Mouse (Mus musculus) limb, embryonic 14.5 days (tissue): ENCODE measurements around the gene Tsg101. TPM values are rescaled to one million over a fixed set of nuclear protein-coding genes. Genes with fewer than 3 reads are reported as not detected.

Source experiments
- ATAC-seq: fragments of 200-750 bp; cut with Nextera tagmentation; 2 replicates; pipeline ENCODE4 v1.8.0; 2017; ENCODE audit warnings: low read depth, moderate number of reproducible peaks, moderate TSS enrichment; ENCODE audit not compliant: low FRiP score
- DNase-seq: peaks from one replicate; pipeline ENCODE4 v3.0.0-alpha.2; 2015; ENCODE audit warnings: low spot score
- H3K27ac ChIP-seq: fragments of 300-500 bp; sonication (generic); replicated peaks from 2 replicates; pipeline ENCODE4 v1.5.1; 2014; ENCODE audit warnings: low read depth, mild to moderate bottlenecking, low read length, moderate library complexity, mixed read lengths
- H3K27me3 ChIP-seq: fragments of 300-500 bp; sonication (generic); 2 replicates; pipeline ENCODE4 v1.6.1; 2014; ENCODE audit warnings: low read length, mixed read lengths; ENCODE audit not compliant: control insufficient read depth, insufficient read depth
- H3K36me3 ChIP-seq: fragments of 300-500 bp; sonication (generic); 2 replicates; pipeline ENCODE4 v1.6.1; 2014; ENCODE audit warnings: mild to moderate bottlenecking, low read length, moderate library complexity, mixed read lengths; ENCODE audit not compliant: control insufficient read depth, insufficient read depth
- H3K4me1 ChIP-seq: fragments of 300-500 bp; sonication (generic); 2 replicates; pipeline ENCODE4 v1.6.1; 2014; ENCODE audit warnings: antibody characterized with exemption, low read length, mixed read lengths; ENCODE audit not compliant: control insufficient read depth, insufficient read depth
- H3K4me2 ChIP-seq: fragments of 300-500 bp; sonication (generic); replicated peaks from 2 replicates; pipeline ENCODE4 v1.6.1; 2014; ENCODE audit warnings: low read depth, mild to moderate bottlenecking, low read length, moderate library complexity; ENCODE audit not compliant: severe bottlenecking
- H3K4me3 ChIP-seq: fragments of 300-500 bp; sonication (generic); replicated peaks from 2 replicates; pipeline ENCODE4 v1.5.1; 2014; ENCODE audit warnings: low read length
- H3K9ac ChIP-seq: fragments of 300-500 bp; sonication (generic); 2 replicates; pipeline ENCODE4 v1.6.1; 2014; ENCODE audit warnings: mild to moderate bottlenecking, low read depth, low read length, moderate library complexity; ENCODE audit not compliant: severe bottlenecking
- H3K9me3 ChIP-seq: fragments of 300-500 bp; sonication (generic); 2 replicates; pipeline ENCODE4 v1.6.1; 2016; ENCODE audit warnings: low read length; ENCODE audit not compliant: control insufficient read depth
- POLR2A ChIP-seq: fragments of 200-500 bp; IDR thresholded peaks from 2 replicates; pipeline ENCODE4 v1.8.0; 2012; ENCODE audit warnings: inconsistent platforms, mild to moderate bottlenecking, moderate library complexity, borderline replicate concordance; ENCODE audit not compliant: insufficient read depth, insufficient read length; ENCODE audit errors: extremely low read depth
- WGBS: fragments of 180-500 bp; shearing (Covaris S2); extraction: QIAGEN DNeasy Blood & Tissue Kit; methylation state at CpG from one replicate; pipeline ENCODE4 v1.1.7; 2014; 5-methylcytosine and 5-hydroxymethylcytosine counted together
- polyA plus RNA-seq, 2 experiments: library from polyadenylated mRNA; depleted of rRNA in 1 of 2; stranded (reverse) in 1 of 2; unstranded in 1 of 2; fragments of >200 nt; fragmentation: Nextera tagmentation in 1 of 2; extraction: Ambion mirVana in 1 of 2; gene quantifications; 2 replicates each; pipeline versions ENCODE4 v1.2.1 to v1.2.3; 2012 to 2014

The Tsg101 gene
- polyA plus RNA-seq, 2 experiments, result 86.2 to 189 TPM

GRCm38 (mm10) chr7:46922075-46922474 is 2.3 kb upstream of the Tsg101 start:
- no peak for TF ChIP-seq POLR2A
- H3K9ac ChIP-seq, result no peak overlapping the region
- no peaks in the 10 kb centered on the region for H3K9me3 ChIP-seq
- H3K36me3 ChIP-seq, result peaks cover 8% of the 10 kb centered on the region
- DNase-seq, result no peak
- no peak for ATAC-seq
- H3K27me3 ChIP-seq, result no peaks in the 10 kb centered on the region
- H3K4me2 ChIP-seq, result no peak overlapping the region
- 66% methylated on average over 4 of the region's 4 CpGs for WGBS
- H3K4me3 ChIP-seq, result no peak overlapping the region
- H3K27ac ChIP-seq, result no peak overlapping the region
- H3K4me1 ChIP-seq, result peaks cover 12% of the 10 kb centered on the region

- peak overlapping the region; percentile 93 for H3K9ac ChIP-seq
- WGBS, result 16% methylated on average over 13 of the region's 13 CpGs
- peaks cover 12% of the 10 kb centered on the region for H3K4me1 ChIP-seq
- H3K4me3 ChIP-seq, result peak overlapping the region; percentile 89
- DNase-seq (peak; percentile 40), ATAC-seq (no peak)
- peak overlapping the region; percentile 70 for H3K4me2 ChIP-seq
- H3K27me3 ChIP-seq, result no peaks in the 10 kb centered on the region
- TF ChIP-seq POLR2A, result no peak
- H3K9me3 ChIP-seq, result no peaks in the 10 kb centered on the region
- peaks cover 10% of the 10 kb centered on the region for H3K36me3 ChIP-seq
- no peak overlapping the region for H3K27ac ChIP-seq
Measured at GRCm38 (mm10) chr7:46918678-46919371, 944 bp downstream of the Tsg101 start.

- no peak for DNase-seq
- no peaks in the 10 kb centered on the region for H3K9me3 ChIP-seq
- H3K36me3 ChIP-seq, result peaks cover 29% of the 10 kb centered on the region
- ATAC-seq, result no peak
- H3K27me3 ChIP-seq, result no peaks in the 10 kb centered on the region
- no peak overlapping the region for H3K9ac ChIP-seq
- no peak overlapping the region for H3K4me3 ChIP-seq
- H3K4me1 ChIP-seq, result peaks cover 12% of the 10 kb centered on the region
- H3K27ac ChIP-seq, result no peak overlapping the region
- 89% methylated on average over 3 of the region's 3 CpGs for WGBS
- H3K4me2 ChIP-seq, result no peak overlapping the region
- no peak for TF ChIP-seq POLR2A
Measured at GRCm38 (mm10) chr7:46916376-46916775, 3.4 kb downstream of the Tsg101 start.

- H3K36me3 ChIP-seq, result peaks cover 64% of the 10 kb centered on the region
- no peaks in the 10 kb centered on the region for H3K9me3 ChIP-seq
- no peak overlapping the region for H3K4me3 ChIP-seq
- no peak overlapping the region for H3K27ac ChIP-seq
- WGBS, result 97% methylated on average over 3 of the region's 3 CpGs
- ATAC-seq (no peak), DNase-seq (no peak)
- no peaks in the 10 kb centered on the region for H3K27me3 ChIP-seq
- H3K4me1 ChIP-seq, result no peaks in the 10 kb centered on the region
- no peak overlapping the region for H3K9ac ChIP-seq
- no peak for TF ChIP-seq POLR2A
- no peak overlapping the region for H3K4me2 ChIP-seq
Measured at GRCm38 (mm10) chr7:46911250-46911649, 8.5 kb downstream of the Tsg101 start.

- WGBS, result 92% methylated on average over 3 of the region's 3 CpGs
- DNase-seq (no peak), ATAC-seq (no peak)
- Histone ChIP-seq H3K27ac (no peak overlapping the region), H3K9me3 (no peaks in the 10 kb centered on the region), H3K27me3 (no peaks in the 10 kb centered on the region), H3K36me3 (peaks cover 89% of the 10 kb centered on the region), H3K4me3 (no peak overlapping the region), H3K4me2 (no peak overlapping the region), H3K9ac (no peak overlapping the region), H3K4me1 (no peaks in the 10 kb centered on the region)
- TF ChIP-seq POLR2A, result no peak
Measured at GRCm38 (mm10) chr7:46899343-46899742, 20.4 kb downstream of the Tsg101 start.
